Mouse (Mus musculus): ENCODE results near the gene Clec12b. TPM values are rescaled to one million over a fixed set of nuclear protein-coding genes. Genes with fewer than 3 reads are reported as not detected.

Gene Clec12b
- polyA plus RNA-seq, 1 experiment from 2014 or later: not detected

DNA sequence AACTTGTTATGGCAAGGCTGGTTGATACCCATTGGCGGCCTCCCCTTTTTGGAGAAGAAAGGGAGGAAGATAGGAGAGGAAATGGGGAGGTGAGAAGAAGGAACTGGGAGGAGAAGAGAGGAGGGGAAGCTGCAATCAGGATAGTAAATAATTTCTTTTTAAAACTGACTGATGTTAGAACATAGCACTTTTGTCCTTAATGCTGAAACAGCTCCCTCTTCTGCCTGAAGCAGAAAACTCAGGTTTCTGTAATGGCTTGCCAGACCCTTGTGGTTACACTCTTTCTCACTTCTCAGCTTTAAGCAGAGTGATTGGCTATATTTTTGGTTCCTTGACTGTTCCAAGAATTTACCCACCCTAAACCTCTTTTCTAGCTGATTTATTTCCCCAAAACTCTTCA is 59.7 kb downstream of the Clec12b start:
- Histone ChIP-seq H3K9ac (no peak overlapping the region), H3K4me2 (no peak overlapping the region), H3K27ac (no peak overlapping the region), H3K27me3 (replicated peaks) (no peaks in the 10 kb centered on the region), H3K36me3 (no peaks in the 10 kb centered on the region), H3K4me3 (no peak overlapping the region), H3K4me1 (no peaks in the 10 kb centered on the region), H3K9me3 (replicated peaks) (no peaks in the 10 kb centered on the region)
- no peak for ATAC-seq
- 53% methylated on average over 1 of the region's 1 CpGs for WGBS (ENCODE audit: insufficient replicate concordance)

Other genes starting within 250 kb of the Clec12b start
- gene Clec2d, start 205.3 kb downstream of the Clec12b start, polyA plus RNA-seq (2016; fragmentation: Nextera tagmentation; extraction: Ambion mirVana): not detected in 2 replicates
- 1.3 TPM in 2 replicates for gene Cd69, start 110.4 kb downstream of the Clec12b start, polyA plus RNA-seq (2016; fragmentation: Nextera tagmentation; extraction: Ambion mirVana)
- gene 4922502D21Rik, start 54.1 kb downstream of the Clec12b start, polyA plus RNA-seq (2016; fragmentation: Nextera tagmentation; extraction: Ambion mirVana): not detected in 2 replicates
- 2.7 and 3.3 TPM in 2 replicates for gene Clec12a, start 43.2 kb downstream of the Clec12b start, polyA plus RNA-seq (2016; fragmentation: Nextera tagmentation; extraction: Ambion mirVana)
- 31.9 and 32.7 TPM in 2 replicates for gene Clec1b, start 11.4 kb upstream of the Clec12b start, polyA plus RNA-seq (2016; fragmentation: Nextera tagmentation; extraction: Ambion mirVana)
- gene Clec9a, start 23.0 kb upstream of the Clec12b start, polyA plus RNA-seq (2016; fragmentation: Nextera tagmentation; extraction: Ambion mirVana): 0.29 and 0.39 TPM in 2 replicates
- 0.24 and 0.38 TPM in 2 replicates for gene Clec1a, start 66.1 kb upstream of the Clec12b start, polyA plus RNA-seq (2016; fragmentation: Nextera tagmentation; extraction: Ambion mirVana)
- gene Olr1, start 121.3 kb upstream of the Clec12b start, polyA plus RNA-seq (2016; fragmentation: Nextera tagmentation; extraction: Ambion mirVana): 0.74 and 0.83 TPM in 2 replicates
- gene Tmem52b, start 126.7 kb upstream of the Clec12b start, polyA plus RNA-seq (2016; fragmentation: Nextera tagmentation; extraction: Ambion mirVana): not detected in 2 replicates
- 37.8 and 38.0 TPM in 2 replicates for gene Gabarapl1, start 147.3 kb upstream of the Clec12b start, polyA plus RNA-seq (2016; fragmentation: Nextera tagmentation; extraction: Ambion mirVana)
- gene Klre1, start 192.0 kb upstream of the Clec12b start, polyA plus RNA-seq (2016; fragmentation: Nextera tagmentation; extraction: Ambion mirVana): not detected in 2 replicates
- gene Klrd1, start 205.9 kb upstream of the Clec12b start, polyA plus RNA-seq (2016; fragmentation: Nextera tagmentation; extraction: Ambion mirVana): 0.18 and 0.83 TPM in 2 replicates
- 0.16 and 0.21 TPM in 2 replicates for gene Klrk1, start 238.0 kb upstream of the Clec12b start, polyA plus RNA-seq (2016; fragmentation: Nextera tagmentation; extraction: Ambion mirVana)